Mouse (Mus musculus): ENCODE measurements around the gene H2-Ab1. TPM values are rescaled to one million over a fixed set of nuclear protein-coding genes. Genes with fewer than 3 reads are reported as not detected.
"Not testable (repeated sequence)": the region's sequence is repeated elsewhere in the genome, so short reads cannot be mapped to it uniquely, and the experiment has no call there.

The H2-Ab1 gene
- total RNA-seq, 2 experiments from 2014 or later: 36.6 to 43.8 TPM

DNA sequence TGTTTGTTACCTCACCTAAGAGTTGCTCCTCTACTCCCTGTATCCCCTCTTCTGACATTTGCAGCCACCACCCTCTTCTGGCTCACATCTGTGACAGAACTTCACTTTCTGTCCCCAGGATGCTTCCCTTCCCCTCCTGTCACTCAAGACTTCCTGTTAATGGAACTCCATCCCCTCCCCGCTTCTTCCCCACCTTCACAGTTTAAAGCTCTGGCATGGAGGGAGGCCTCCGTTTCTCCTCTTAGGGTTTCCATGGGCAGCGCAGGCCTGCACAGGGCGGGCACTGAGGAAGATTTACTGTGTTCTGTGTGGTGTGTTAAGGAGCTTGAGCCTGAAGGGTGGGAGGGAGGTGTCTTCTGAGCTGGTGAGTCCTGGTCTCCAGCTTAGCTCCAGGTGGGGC is 50.7 kb downstream of the H2-Ab1 start:
- DNase-seq: no peak

DNA sequence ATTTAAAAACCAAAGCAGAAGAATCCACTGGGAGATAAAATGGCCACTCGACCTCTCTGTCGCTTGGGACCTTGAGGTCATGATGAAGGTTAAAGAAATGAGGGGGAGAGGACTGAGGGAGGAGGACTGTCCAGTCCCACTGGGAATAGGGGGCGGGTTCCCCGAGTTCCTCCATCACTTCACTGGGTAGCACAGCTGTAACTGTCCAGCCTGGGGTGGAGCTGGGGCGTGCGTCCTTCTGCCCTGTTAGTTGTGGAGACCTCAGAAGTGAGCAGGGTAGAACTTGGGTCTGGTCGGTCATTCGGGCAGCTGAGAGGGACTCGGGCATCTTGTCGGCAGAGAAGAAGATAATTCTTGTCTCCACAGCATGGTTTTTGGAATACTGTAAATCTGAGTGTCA is 51.7 kb downstream of the H2-Ab1 start:
- peak in 1 of 2 experiments; percentile 29 for DNase-seq

DNA sequence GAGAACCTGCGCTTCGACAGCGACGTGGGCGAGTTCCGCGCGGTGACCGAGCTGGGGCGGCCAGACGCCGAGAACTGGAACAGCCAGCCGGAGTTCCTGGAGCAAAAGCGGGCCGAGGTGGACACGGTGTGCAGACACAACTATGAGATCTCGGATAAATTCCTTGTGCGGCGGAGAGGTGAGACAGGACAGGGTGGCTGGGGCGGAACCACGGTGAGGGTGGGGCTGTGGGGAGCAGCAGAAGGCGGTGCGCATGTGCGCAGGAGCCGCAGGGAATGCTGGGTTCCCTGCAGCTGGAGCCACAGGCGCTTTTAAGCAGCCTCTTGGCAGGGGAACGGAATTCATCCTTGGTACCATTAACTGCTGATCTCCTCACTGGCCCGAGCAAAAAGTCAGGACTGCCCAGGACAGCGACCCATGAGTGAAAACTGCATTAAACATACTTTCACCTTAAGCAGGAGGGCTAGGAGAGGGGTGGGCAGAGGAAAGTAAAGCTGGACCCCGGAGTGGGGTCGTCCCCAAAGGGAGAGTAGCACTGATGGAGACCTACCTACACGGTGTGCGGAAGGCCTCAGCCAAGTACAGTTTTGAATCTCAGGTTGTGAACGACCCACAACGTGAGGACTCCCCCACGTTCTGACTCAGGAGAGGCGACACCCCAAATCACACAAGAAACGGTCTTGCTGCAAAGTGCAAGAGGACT is 52.3 kb downstream of the H2-Ab1 start:
- peak; percentile 75 to 82 for DNase-seq

DNA sequence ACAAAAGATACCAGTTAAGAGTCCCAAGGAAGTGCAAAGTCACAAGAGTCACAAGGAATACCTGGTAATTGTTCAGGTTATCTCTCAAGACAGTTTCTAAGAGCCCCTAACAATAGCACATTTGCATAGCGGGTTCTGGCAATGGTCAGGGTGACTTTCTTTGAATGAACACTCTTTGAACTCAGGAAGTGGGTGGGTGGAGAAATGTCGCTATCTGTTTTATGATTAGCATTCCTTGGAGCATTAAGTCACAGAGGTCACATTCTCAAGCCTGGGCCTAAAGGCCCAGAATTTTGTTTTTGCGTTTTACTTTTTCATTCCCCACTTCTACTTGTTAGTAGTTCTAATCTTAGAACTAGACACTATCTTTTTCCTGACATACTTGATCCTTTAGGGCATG is 53.0 kb downstream of the H2-Ab1 start:
- not testable (repeated sequence) for DNase-seq

DNA sequence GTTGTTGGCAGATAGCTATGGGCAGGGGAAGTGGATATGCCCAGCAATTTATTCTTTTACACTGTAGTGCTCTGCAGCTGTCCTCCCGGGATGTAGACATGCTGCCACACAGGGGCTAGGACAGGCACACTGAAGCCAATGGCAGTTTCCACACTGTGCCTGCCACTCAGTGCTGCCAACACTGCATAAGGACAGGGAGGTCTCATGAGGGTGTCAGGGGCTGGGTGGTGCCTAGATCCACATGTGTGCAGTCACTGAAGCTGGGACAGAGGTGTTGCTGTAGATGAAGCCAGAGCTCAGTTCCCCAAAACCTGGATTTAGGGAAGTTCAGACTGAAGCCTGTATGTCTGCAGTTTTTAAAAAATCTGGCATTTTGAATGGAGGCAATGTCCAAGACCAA is 54.7 kb downstream of the H2-Ab1 start:
- DNase-seq: no peak

DNA sequence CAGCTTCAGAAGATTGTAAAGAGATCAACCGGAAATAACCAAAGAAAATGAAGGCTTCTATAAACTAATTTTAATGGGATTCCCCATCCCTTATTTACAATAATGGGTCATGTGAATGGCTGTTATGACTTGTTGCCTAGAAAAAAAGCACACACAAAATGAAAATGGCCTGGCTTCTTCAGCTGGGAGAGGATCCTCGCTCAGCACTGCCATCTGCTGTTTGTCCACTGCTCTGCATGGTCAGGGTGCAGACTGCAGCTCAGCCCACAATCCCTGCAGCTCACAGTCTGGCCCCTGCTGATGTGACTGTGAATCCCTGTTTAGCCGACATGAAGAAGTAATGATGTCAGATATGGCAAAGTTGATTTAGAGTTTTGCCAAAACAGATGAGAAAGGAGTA is 55.9 kb downstream of the H2-Ab1 start:
- DNase-seq: peak; percentile 69 to 87

DNA sequence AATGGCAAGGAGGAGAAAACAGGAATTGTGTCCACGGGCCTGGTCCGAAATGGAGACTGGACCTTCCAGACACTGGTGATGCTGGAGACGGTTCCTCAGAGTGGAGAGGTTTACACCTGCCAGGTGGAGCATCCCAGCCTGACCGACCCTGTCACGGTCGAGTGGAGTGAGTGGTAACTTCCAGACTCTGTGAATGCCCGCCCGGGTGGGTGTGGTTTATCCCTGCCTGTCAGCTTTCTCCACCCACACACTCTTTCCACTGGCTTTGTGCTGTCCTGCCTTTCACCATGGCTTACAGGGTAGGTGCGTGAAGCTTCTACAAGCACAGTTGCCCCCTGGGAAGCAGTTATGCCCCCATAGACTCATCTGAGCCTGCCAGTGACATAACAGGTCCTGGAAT is 56.8 kb downstream of the H2-Ab1 start:
- no peak for DNase-seq

DNA sequence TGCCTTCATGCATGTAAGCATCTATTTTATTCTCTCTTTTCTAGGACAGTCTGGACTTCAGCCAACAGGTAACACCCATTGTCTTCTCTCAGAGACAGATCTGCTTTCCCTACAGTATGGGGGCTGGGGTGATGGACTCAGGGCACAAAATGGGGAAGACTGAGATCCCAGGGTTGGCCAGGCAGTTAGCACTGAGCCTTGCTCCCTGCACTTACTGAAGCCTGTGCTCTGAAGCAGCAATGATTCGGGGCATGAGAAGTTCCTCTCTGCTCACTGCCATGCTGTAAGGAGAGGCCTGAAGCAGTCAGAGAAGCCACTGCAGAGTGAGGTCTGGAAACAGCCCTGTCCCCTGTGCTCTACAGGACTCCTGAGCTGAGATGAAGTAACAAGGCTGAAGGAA is 58.0 kb downstream of the H2-Ab1 start:
- DNase-seq: no peak

DNA sequence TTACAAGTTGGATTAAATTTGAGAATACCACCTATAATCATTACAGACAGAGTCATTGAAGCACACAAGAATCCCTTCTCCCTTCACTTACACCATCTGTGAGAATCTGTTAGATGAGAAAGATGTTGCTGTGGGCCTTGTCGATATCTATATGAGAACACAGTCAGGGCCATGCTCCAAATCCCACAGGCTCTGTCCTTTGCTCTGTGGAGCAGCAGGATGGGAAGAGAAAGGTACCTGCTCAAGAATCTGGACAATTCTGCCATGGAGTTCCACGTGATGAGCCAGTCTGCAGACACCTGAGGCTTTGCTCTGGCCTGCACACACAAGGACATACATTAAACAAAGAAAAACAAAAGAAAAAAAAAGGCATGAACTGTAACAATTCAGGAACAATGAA is 59.2 kb downstream of the H2-Ab1 start:
- DNase-seq: no peak

DNA sequence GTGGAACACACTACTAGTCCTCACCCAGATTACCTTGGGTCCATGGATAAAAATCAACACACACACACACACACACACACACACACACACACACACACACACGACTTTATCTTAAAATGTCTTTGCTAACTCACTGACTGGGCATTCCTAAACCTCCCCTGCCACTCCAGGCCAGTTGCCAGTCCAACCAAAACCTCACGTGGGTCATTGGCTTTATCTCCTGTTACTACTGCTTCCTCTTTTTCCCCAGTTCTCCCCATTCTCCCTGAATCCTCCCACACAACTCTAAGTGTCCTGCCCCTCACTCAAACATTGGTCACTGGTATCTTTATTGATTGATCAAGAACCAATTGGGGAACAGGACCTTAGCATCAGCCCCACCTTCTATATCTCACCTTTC is 59.8 kb downstream of the H2-Ab1 start:
- DNase-seq: no peak

Other genes starting within 250 kb of the H2-Ab1 start
- gene Ring1, start 233.0 kb upstream of the H2-Ab1 start, total RNA-seq (2021): 10 to 100 TPM; 13.2 to 16.9 TPM
- 100 to 1,000 TPM; 131 to 137 TPM for gene H2-Ke6, start 229.6 kb upstream of the H2-Ab1 start, total RNA-seq (2021)
- gene Slc39a7, start 226.0 kb upstream of the H2-Ab1 start, total RNA-seq (2021): 10 to 100 TPM; 66.3 to 67.0 TPM
- gene Rxrb, start 225.9 kb upstream of the H2-Ab1 start, total RNA-seq (2021): 10 to 100 TPM; 42.3 to 45.4 TPM
- gene Col11a2, start 218.3 kb upstream of the H2-Ab1 start, total RNA-seq (2021): 1 to 10 TPM in 1 of 2 experiments, under 1 TPM in 1; 0.55 to 1.7 TPM
- 1 to 10 TPM in 1 of 2 experiments, not detected in 1; 1.6 TPM for gene H2-Oa, start 165.3 kb upstream of the H2-Ab1 start, total RNA-seq (2021)
- 1 to 10 TPM; 5.9 to 7.2 TPM for gene H2-DMa, start 138.1 kb upstream of the H2-Ab1 start, total RNA-seq (2021)
- 10 to 100 TPM; 64.5 to 79.0 TPM for gene Brd2, start 135.1 kb upstream of the H2-Ab1 start, total RNA-seq (2021)
- 1 to 10 TPM; 2.0 to 7.5 TPM for gene H2-DMb2, start 114.4 kb upstream of the H2-Ab1 start, total RNA-seq (2021)
- 1 to 10 TPM; 3.0 to 3.9 TPM for gene H2-DMb1, start 104.6 kb upstream of the H2-Ab1 start, total RNA-seq (2021)
- 10 to 100 TPM in 1 of 2 experiments, 1 to 10 TPM in 1; 5.7 to 11.4 TPM for gene Tap1, start 70.1 kb upstream of the H2-Ab1 start, total RNA-seq (2021)
- 10 to 100 TPM; 13.1 to 25.3 TPM for gene Psmb9, start 69.9 kb upstream of the H2-Ab1 start, total RNA-seq (2021)
- 10 to 100 TPM; 19.5 to 34.4 TPM for gene Psmb8, start 60.0 kb upstream of the H2-Ab1 start, total RNA-seq (2021)
- 10 to 100 TPM; 25.3 to 33.3 TPM for gene Tap2, start 54.2 kb upstream of the H2-Ab1 start, total RNA-seq (2021)
- gene H2-Ob, start 18.8 kb upstream of the H2-Ab1 start, total RNA-seq (2021): 1 to 10 TPM in 1 of 2 experiments, under 1 TPM in 1; 0.77 to 5.7 TPM
- gene H2-Aa, start 30.1 kb downstream of the H2-Ab1 start, total RNA-seq (2021): 10 to 100 TPM; 52.0 to 53.2 TPM
- 10 to 100 TPM; 54.9 to 60.2 TPM for gene H2-Eb1, start 48.2 kb downstream of the H2-Ab1 start, total RNA-seq (2021)
- gene H2-Eb2, start 68.0 kb downstream of the H2-Ab1 start, total RNA-seq (2021): under 1 TPM in 1 of 2 experiments, not detected in 1; 0.46 TPM
- gene Btnl2, start 97.1 kb downstream of the H2-Ab1 start, total RNA-seq (2021): under 1 TPM; 0.26 to 0.32 TPM
- gene Btnl1, start 119.4 kb downstream of the H2-Ab1 start, total RNA-seq (2021): not detected
- not detected for gene BC051142, start 141.1 kb downstream of the H2-Ab1 start, total RNA-seq (2021)
- not detected for gene Btnl4, start 219.6 kb downstream of the H2-Ab1 start, total RNA-seq (2021)

All from heart, adult 18-20 months (tissue).